Mouse (Mus musculus) left cerebral cortex, adult 9 months (tissue): Measurements from ENCODE around the gene Btd.

Source experiments
- DNase-seq, 2 experiments: peaks; one replicate each; pipeline ENCODE4 v3.0.0; 2022; ENCODE audit warnings: low spot score in 2 of 2

Gene Btd

DNA sequence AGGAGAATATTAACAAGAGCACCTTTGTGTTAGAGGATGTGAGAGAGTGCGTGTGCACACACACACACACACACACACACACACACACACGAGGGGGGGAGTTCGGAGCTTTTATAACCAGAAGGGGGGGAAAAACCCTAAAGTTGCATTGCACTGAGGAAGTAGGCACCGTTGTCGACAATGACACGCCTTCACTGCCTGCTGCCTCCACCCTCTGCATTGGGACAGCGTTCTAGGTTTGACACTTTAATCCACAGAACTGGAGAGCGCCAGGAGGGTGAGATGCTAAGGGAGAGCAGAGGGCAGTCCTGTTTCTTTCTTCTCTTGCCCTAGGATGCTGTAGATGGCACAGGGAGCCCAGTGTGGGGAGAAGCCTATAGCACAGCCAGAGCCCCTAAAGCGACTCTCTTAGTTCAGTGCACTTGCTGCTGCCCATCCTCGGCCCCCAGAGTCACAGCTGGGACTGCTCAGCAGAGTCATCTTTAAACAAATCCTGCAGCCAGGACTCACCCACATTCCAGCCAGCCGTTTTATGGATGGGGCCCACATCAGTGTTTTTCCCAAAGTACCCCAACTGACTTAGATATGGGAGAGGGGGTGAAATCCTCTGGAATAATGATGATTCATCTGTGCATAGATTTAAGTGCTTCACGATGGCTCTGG, 24.2 kb downstream of the Btd start:
- DNase-seq: no peak

- no peak for DNase-seq
Measured at GRCm38 (mm10) chr14:31665566-31665940, 24.7 kb downstream of the Btd start.

DNA sequence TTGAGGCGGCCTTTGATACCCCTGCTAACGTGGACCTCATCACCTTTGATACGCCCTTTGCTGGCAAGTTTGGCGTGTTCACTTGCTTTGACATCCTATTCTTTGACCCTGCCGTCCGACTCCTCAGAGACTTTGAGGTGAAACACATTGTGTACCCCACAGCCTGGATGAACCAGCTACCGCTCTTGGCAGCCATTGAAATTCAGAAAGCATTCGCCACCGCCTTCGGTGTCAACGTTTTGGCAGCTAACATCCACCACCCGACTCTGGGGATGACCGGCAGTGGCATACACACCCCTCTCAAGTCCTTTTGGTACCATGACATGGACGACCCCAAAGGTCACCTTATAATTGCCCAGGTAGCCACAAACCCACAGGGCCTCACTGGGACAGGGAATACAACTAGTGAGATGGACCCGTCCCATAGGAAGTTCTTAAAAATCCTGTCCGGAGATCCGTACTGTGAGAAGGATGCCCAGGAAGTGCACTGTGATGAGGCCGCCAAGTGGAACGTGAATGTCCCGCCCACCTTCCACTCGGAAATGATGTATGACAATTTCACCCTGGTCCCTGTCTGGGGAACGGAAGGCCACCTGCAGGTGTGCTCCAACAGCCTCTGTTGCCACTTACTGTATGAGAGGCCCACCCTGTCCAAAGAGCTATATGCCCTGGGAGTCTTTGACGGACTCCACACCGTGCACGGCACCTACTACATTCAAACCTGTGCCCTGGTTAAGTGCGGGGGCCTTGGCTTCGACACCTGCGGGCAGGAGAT, 26.3 kb downstream of the Btd start:
- no peak for DNase-seq

DNA sequence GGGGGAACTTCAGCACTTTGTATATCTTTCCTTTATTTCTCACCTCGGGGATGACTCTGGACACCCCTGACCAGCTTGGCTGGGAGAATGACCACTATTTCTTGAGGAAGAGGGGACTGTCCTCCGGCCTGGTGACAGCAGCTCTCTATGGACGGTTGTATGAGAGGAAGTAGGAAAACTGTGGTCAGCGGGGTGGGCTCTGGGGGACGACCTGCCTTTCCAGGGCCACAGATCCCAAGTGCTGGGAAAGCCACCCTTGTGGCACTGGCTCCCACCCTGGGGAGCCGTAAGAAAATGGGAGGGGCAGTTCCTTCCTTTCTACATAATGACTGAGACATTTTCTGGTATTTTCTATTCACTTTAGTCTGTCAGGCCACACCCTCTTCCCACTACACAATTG, 26.9 kb downstream of the Btd start:
- no peak for DNase-seq

GRCm38 (mm10) chr14:31668326-31668725, 27.5 kb downstream of the Btd start:
- no peak for DNase-seq

GRCm38 (mm10) chr14:31669161-31669611, 28.4 kb downstream of the Btd start:
- DNase-seq: peak in 1 of 2 experiments; percentile 77

DNA sequence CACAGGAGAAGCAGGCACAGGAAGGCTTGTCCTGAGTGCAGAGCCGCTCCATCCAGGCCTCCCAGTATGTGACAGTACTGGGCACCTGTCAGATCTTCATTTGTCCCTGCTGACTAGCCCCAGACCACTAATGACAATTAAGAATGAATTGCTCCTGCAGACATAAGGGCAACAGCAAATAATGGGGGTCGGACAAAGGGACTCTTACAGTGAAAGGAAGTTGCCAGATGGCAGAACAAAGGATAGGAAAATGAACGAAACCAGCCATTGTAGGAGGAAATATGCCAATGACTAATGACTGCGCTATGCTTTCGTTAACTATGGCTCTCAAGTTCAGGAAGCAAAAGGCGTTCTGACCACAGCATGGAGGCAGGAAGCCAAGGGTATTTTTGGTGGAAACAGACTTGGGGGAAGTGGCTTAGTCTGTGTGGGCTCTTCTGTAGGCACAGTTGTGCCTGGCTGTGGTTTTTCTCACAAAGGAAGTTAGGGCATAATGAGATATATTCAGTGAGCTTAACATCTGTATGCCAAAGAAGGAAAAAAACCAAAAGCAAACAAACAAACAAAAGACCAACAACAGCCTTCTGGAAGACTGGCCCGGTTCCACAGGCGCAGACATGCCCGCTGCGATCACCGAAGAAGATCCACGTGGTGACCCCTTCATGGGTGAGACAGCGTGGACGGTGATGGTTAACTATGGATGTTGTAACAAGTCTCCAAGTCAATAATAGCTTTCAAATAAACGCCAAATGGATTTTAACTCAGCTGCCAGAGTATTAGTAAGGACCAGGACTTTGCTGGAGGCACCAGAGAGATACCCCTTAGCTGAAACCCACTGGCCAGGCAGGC, 29.0 kb downstream of the Btd start:
- no peak for DNase-seq

DNA sequence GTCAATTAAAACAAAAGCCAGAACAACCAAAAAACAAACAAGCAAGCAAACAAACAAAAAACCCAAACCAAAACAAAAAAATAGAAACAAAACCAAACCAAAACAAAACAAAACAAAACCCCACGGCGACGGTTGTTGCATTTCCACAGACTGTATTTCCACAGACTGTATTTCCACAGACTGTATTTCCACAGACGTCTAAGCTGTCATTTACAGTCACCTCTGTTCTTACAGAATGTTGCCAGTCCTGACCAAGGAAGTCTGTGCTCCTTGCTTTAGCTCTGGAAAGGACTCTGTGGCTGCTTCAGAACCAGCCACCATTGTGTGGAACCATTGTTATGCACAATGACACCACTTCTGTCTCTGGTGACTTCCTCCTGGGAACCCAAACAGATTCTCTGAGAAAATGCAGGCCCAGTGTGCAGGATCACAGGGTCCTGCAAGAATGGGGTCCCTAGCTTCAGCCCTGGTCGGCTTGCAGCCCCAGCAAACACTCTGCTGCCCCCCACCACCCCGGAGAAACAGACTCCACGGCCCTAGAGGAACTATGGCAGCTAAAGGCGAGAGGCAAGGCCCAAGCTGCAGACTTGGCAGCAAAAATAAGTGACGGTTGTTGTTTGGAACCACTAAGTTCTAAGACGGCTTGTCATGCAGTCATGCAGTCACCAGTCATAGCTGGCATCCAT, 30.9 kb downstream of the Btd start:
- no peak for DNase-seq

DNA sequence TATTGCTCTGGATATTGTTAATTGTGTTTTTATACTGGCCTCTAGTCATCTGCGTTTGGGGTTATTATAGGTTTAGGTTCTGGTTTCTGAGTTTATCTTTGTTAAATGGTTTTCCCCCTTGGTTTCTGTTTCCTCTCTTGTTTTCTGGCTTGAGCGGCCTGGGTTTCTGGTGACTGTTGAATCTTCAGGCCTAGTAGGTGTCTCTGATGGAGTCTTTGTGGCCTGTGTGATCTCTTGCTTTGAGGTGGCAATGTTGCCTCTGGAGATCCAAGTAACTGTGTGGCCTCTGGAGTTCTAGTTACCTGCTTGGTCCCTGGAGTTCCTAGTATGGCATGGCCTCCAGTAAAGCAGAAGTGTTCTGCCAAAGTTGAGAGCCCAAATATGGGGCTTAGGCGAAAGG, 39.8 kb downstream of the Btd start:
- no peak for DNase-seq

- DNase-seq: no peak
Measured at GRCm38 (mm10) chr14:31681291-31681690, 40.5 kb downstream of the Btd start.

- no peak for DNase-seq
Measured at GRCm38 (mm10) chr14:31681931-31682555, 41.2 kb downstream of the Btd start.

GRCm38 (mm10) chr14:31683610-31684009, 42.8 kb downstream of the Btd start:
- DNase-seq: no peak

DNA sequence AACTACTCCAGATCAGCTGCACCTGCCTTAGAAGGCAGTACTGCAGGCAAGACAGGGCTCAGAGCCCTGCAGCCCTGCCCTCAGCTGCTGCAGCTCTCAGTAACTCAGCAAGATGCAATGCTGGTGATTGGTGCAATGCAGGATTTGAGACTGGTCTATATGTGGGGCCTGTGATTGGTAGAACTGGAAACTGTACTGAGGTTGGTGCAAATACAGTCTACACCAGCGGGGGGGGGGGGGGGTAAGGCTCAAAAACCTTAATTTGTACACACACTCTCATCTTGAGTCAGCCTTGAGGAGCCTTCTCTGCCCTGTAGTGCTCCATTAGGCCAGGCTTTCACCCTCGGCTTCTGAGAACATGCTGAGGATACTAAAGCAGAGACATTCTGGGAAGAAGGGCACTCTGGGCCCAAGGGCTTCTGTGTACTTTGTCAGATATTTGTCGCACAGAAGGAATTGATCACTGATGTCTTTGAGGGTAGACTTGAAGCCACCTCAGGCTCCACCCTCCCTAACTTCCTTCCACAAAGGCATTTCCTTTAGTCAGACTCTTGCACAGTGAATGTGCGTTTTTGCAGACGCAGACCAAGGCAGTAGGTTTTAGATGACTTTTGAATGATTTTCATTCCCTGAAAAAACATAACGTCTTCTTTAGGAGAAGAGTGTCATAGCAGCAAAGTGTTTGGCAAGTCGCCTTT, 43.7 kb downstream of the Btd start:
- DNase-seq: no peak

GRCm38 (mm10) chr14:31685680-31686079, 44.9 kb downstream of the Btd start:
- DNase-seq: no peak

GRCm38 (mm10) chr14:31686231-31686630, 45.4 kb downstream of the Btd start:
- no peak for DNase-seq

GRCm38 (mm10) chr14:31692536-31692935, 51.7 kb downstream of the Btd start:
- no peak for DNase-seq

- no peak for DNase-seq
Measured at GRCm38 (mm10) chr14:31696206-31696984, 55.6 kb downstream of the Btd start.

GRCm38 (mm10) chr14:31696985-31697303, 56.1 kb downstream of the Btd start:
- no peak for DNase-seq

GRCm38 (mm10) chr14:31697346-31697745, 56.5 kb downstream of the Btd start:
- DNase-seq: no peak

- DNase-seq: no peak
Measured at GRCm38 (mm10) chr14:31697755-31698154, 56.9 kb downstream of the Btd start.
